ENCODE assay signal across 19 mouse cellular contexts in the genomic region with DNA sequence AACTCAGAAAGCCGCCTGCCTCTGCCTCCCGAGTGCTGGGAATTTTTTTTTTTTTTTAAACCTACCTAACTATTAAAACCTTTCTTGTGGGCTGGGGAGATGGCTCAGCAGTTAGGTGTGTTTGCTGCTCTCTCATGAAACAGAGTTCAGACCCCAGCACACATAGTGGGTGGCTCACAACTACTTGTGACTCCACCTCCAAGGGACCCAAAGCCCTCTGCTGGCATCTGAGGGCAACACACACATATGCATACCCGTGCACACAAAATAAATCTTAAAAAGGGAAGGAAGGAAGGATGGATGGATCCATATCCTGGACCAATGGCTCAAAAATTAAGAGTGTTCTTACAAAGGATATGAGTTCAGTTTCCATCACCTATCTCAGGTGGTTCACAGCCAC. TPM values are rescaled to one million over a fixed set of nuclear protein-coding genes. Genes with fewer than 3 reads are reported as not detected.
DNase-seq lines count a peak whose midpoint lies in the region; ATAC-seq and TF ChIP-seq lines count a peak whose summit lies in the region.
"Had no signal": no experiment of that assay in that cellular context is flagged by ENCODE, and none has a peak within 500 bp of the region (broad histone marks: within the 10 kb centered on the region; RNA-seq: fewer than 3 reads in every experiment).

No protein-coding gene starts in this region.

- peak; percentile 28 for TF ChIP-seq CTCF in intestine, postnatal 0 days (IDR thresholded peaks at IDR 0.05; ENCODE audit: low read depth)
- TF ChIP-seq CTCF in lung, postnatal 0 days (IDR thresholded peaks at IDR 0.05) = peak; percentile 7; the same call in 1 of the 2 replicates
- TF ChIP-seq CTCF in MEL (IDR thresholded peaks at IDR 0.05 in 2 of 3, conservative IDR thresholded peaks at IDR 0.05 in 1 of 3; ENCODE audit: control insufficient read depth in 1 of 3, insufficient read depth in 1 of 3, low read depth in 2 of 3, low read length in 3 of 3, poor library complexity in 1 of 3, severe bottlenecking in 1 of 3) = peak; percentile 19 to 37 (median 25); a peak in 4 of 6 replicates

- no peak for TF ChIP-seq EP300 in lung, postnatal 0 days (IDR thresholded peaks at IDR 0.05)
- TF ChIP-seq EP300 in MEL (IDR thresholded peaks at IDR 0.05; ENCODE audit: low read depth in 1 of 2, low read length in 2 of 2) = no peak

- H3K27me3 ChIP-seq in intestine, postnatal 0 days (replicated peaks; ENCODE audit: control insufficient read depth, insufficient read depth, low read length) = no peaks in the 10 kb centered on the region
- H3K27me3 ChIP-seq in intestine, embryonic 16.5 days (replicated peaks; ENCODE audit: control insufficient read depth, insufficient read depth, low read length) = no peaks in the 10 kb centered on the region
- H3K27me3 ChIP-seq in lung, postnatal 0 days (replicated peaks; ENCODE audit: insufficient read depth, low read length) = no peaks in the 10 kb centered on the region
- no peaks in the 10 kb centered on the region for H3K27me3 ChIP-seq in MEL (ENCODE audit: control insufficient read depth in 1 of 2, insufficient read depth in 2 of 2, low read length in 2 of 2)
- H3K27me3 ChIP-seq in splenic B cell, adult 2 months (ENCODE audit: control insufficient read depth, insufficient read depth, low read length, poor library complexity, severe bottlenecking) = no peaks in the 10 kb centered on the region
- H3K27me3 ChIP-seq: embryonic facial prominence, embryonic 15.5 days; kidney, embryonic 15.5 days had no signal

- no peak for DNase-seq in lung, postnatal 0 days (ENCODE audit: low spot score)
- no peak for DNase-seq in lung, postnatal 36 days
- DNase-seq in MEL (ENCODE audit: low read depth, low spot score) = peak; percentile 49
- peak; percentile 11 for DNase-seq in splenic B cell, adult 2 months (ENCODE audit: low read depth, low spot score)
- DNase-seq in cerebellum, adult 8-10 months = no peak
- DNase-seq in embryo, embryonic 9.5 days (ENCODE audit: extremely low spot score) = no peak
- DNase-seq: adrenal gland, postnatal 14 days; cerebellum, adult 11 months; cerebellum, postnatal 25 days; embryo, embryonic 11 days; midbrain, embryonic 14.5 days had no signal

- no peaks in the 10 kb centered on the region for H3K9me3 ChIP-seq in intestine, postnatal 0 days (ENCODE audit: control insufficient read depth)
- H3K9me3 ChIP-seq in intestine, embryonic 16.5 days (ENCODE audit: control insufficient read depth, low read length) = no peaks in the 10 kb centered on the region
- H3K9me3 ChIP-seq in lung, postnatal 0 days (ENCODE audit: low read length) = no peaks in the 10 kb centered on the region
- no peaks in the 10 kb centered on the region for H3K9me3 ChIP-seq in MEL (replicated peaks; ENCODE audit: insufficient read depth, low read length)
- H3K9me3 ChIP-seq: embryonic facial prominence, embryonic 15.5 days; heart, embryonic 10.5 days; kidney, embryonic 15.5 days had no signal

- peaks cover 6% of the 10 kb centered on the region; the same call in 1 of the 2 replicates for H3K36me3 ChIP-seq in intestine, postnatal 0 days (ENCODE audit: control insufficient read depth, insufficient read depth)
- H3K36me3 ChIP-seq in intestine, embryonic 16.5 days (ENCODE audit: control insufficient read depth, insufficient read depth, low read length) = no peaks in the 10 kb centered on the region
- H3K36me3 ChIP-seq in lung, postnatal 0 days (ENCODE audit: insufficient read depth, low read length) = peaks cover 5% of the 10 kb centered on the region; the same call in 1 of the 2 replicates
- peaks cover 0 to 8% of the 10 kb centered on the region in 2 experiments; a peak in 3 of 4 replicates for H3K36me3 ChIP-seq in MEL (ENCODE audit: control insufficient read depth in 1 of 2, insufficient read depth in 2 of 2, low read length in 2 of 2)
- H3K36me3 ChIP-seq in splenic B cell, adult 2 months (ENCODE audit: control insufficient read depth, insufficient read depth, low read length, poor library complexity, severe bottlenecking) = peaks cover 2% of the 10 kb centered on the region; the same call in 1 of the 2 replicates

- peaks cover 6% of the 10 kb centered on the region; the same call in 1 of the 2 replicates for H3K4me1 ChIP-seq in intestine, postnatal 0 days (replicated peaks; ENCODE audit: control insufficient read depth, insufficient read depth, low read length)
- H3K4me1 ChIP-seq in intestine, embryonic 16.5 days (ENCODE audit: control insufficient read depth, insufficient read depth, low read length) = peaks cover 14% of the 10 kb centered on the region
- peaks cover 4% of the 10 kb centered on the region; the same call in 1 of the 2 replicates for H3K4me1 ChIP-seq in lung, postnatal 0 days (ENCODE audit: insufficient read depth, low read depth, low read length)
- peaks cover 4% of the 10 kb centered on the region in 2 experiments; a peak in 3 of 4 replicates for H3K4me1 ChIP-seq in MEL (ENCODE audit: control insufficient read depth in 1 of 2, insufficient read depth in 2 of 2, low read length in 2 of 2)

- no peak overlapping the region for H3K27ac ChIP-seq in intestine, postnatal 0 days (ENCODE audit: low read depth, low read length)
- no peak overlapping the region for H3K27ac ChIP-seq in intestine, embryonic 16.5 days (ENCODE audit: low read length)
- H3K27ac ChIP-seq in lung, postnatal 0 days (ENCODE audit: low read length) = no peak overlapping the region
- no peak overlapping the region for H3K27ac ChIP-seq in MEL (ENCODE audit: control insufficient read depth, low read depth, low read length)
- H3K27ac ChIP-seq: embryonic facial prominence, embryonic 15.5 days; heart, embryonic 10.5 days; kidney, embryonic 15.5 days had no signal

- no peak for TF ChIP-seq RAD21 in MEL (IDR thresholded peaks at IDR 0.05; ENCODE audit: low read depth, low read length)

- 88% methylated on average over 3 of the region's 3 CpGs for WGBS in intestine, postnatal 0 days
- WGBS in intestine, embryonic 16.5 days = 90% methylated on average over 3 of the region's 3 CpGs
- WGBS in lung, postnatal 0 days = 87% methylated on average over 3 of the region's 3 CpGs

- H3K9ac ChIP-seq in intestine, postnatal 0 days (ENCODE audit: low read depth, low read length) = no peak overlapping the region
- no peak overlapping the region for H3K9ac ChIP-seq in intestine, embryonic 16.5 days (ENCODE audit: low read depth, low read length)
- no peak overlapping the region for H3K9ac ChIP-seq in lung, postnatal 0 days (replicated peaks; ENCODE audit: low read depth)
- no peak overlapping the region for H3K9ac ChIP-seq in MEL (ENCODE audit: control insufficient read depth, low read depth, low read length, poor library complexity, severe bottlenecking)
- H3K9ac ChIP-seq: embryonic facial prominence, embryonic 15.5 days; kidney, embryonic 15.5 days had no signal

- H3K79me2 ChIP-seq in MEL (ENCODE audit: control insufficient read depth, insufficient read depth, low read length, poor library complexity) = peaks cover 27% of the 10 kb centered on the region

- no peak overlapping the region for H3K4me2 ChIP-seq in intestine, postnatal 0 days (replicated peaks; ENCODE audit: low read depth)
- H3K4me2 ChIP-seq in intestine, embryonic 16.5 days (ENCODE audit: low read depth, low read length) = no peak overlapping the region
- H3K4me2 ChIP-seq in lung, postnatal 0 days (replicated peaks; ENCODE audit: low read depth, low read length) = no peak overlapping the region
- H3K4me2 ChIP-seq: embryonic facial prominence, embryonic 15.5 days; kidney, embryonic 15.5 days had no signal

- TF ChIP-seq POLR2A in MEL (IDR thresholded peaks at IDR 0.05; ENCODE audit: control insufficient read depth in 1 of 2, insufficient read depth in 1 of 2, low read depth in 1 of 2, low read length in 2 of 2, poor library complexity in 1 of 2) = no peak

- ATAC-seq in intestine, postnatal 0 days = no peak
- no peak for ATAC-seq in intestine, embryonic 16.5 days
- ATAC-seq in lung, postnatal 0 days = no peak
- ATAC-seq: forebrain, embryonic 16.5 days had no signal

- H3K4me3 ChIP-seq in intestine, postnatal 0 days (ENCODE audit: low read depth, low read length) = no peak overlapping the region
- H3K4me3 ChIP-seq in intestine, embryonic 16.5 days (ENCODE audit: low read length) = no peak overlapping the region
- no peak overlapping the region for H3K4me3 ChIP-seq in lung, postnatal 0 days (ENCODE audit: low read depth, low read length)
- H3K4me3 ChIP-seq in MEL (ENCODE audit: control insufficient read depth in 1 of 2, insufficient read depth in 1 of 2, low read depth in 2 of 2, low read length in 2 of 2) = no peak overlapping the region
- H3K4me3 ChIP-seq: embryonic facial prominence, embryonic 15.5 days; heart, embryonic 10.5 days; kidney, embryonic 15.5 days; myocyte had no signal

RNA-seq across cellular contexts. Expression of a gene that starts 3.1 kb away (rescaled TPM):
- 26.5 and 26.6 TPM in 2 replicates for polyA plus RNA-seq in intestine, postnatal 0 days (2015; fragmentation: Nextera tagmentation; extraction: Ambion mirVana)
- polyA plus RNA-seq in intestine, embryonic 16.5 days (2015; fragmentation: Nextera tagmentation; extraction: Ambion mirVana) = 20.8 and 22.1 TPM in 2 replicates
- 29.3 and 36.4 TPM in 2 replicates for polyA plus RNA-seq in lung, postnatal 0 days (2015; fragmentation: Nextera tagmentation; extraction: Ambion mirVana)
- total RNA-seq in MEL (2012; rRNA removed) = 23.0 and 27.8 TPM in 2 replicates
- polyA plus RNA-seq in MEL (2012; ENCODE audit: insufficient read depth in 1 of 2, insufficient read length in 2 of 2, low read depth in 1 of 2, low replicate concordance in 2 of 2, missing spikeins in 1 of 2) = 100 to 1,000 TPM in 1 of 2 experiments, 10 to 100 TPM in 1; 19.7 to 531 TPM

RNA-seq across cellular contexts. Expression of a gene that starts 3.2 kb away (rescaled TPM):
- polyA plus RNA-seq in intestine, postnatal 0 days (2015; fragmentation: Nextera tagmentation; extraction: Ambion mirVana) = 13.4 and 14.0 TPM in 2 replicates
- 17.7 and 18.6 TPM in 2 replicates for polyA plus RNA-seq in intestine, embryonic 16.5 days (2015; fragmentation: Nextera tagmentation; extraction: Ambion mirVana)
- polyA plus RNA-seq in lung, postnatal 0 days (2015; fragmentation: Nextera tagmentation; extraction: Ambion mirVana) = 9.3 and 9.7 TPM in 2 replicates
- 29.8 and 32.9 TPM in 2 replicates for total RNA-seq in MEL (2012; rRNA removed)
- polyA plus RNA-seq in MEL (2012; ENCODE audit: insufficient read depth in 1 of 2, insufficient read length in 2 of 2, low read depth in 1 of 2, low replicate concordance in 2 of 2, missing spikeins in 1 of 2) = 10 to 100 TPM in 1 of 2 experiments, not detected in 1; 14.1 TPM

RNA-seq across cellular contexts. Expression of a gene that starts 24.3 kb away (rescaled TPM):
- polyA plus RNA-seq in intestine, postnatal 0 days (2015; fragmentation: Nextera tagmentation; extraction: Ambion mirVana) = 7.0 and 9.3 TPM in 2 replicates
- polyA plus RNA-seq in intestine, embryonic 16.5 days (2015; fragmentation: Nextera tagmentation; extraction: Ambion mirVana) = 3.4 and 4.6 TPM in 2 replicates
- 3.5 and 5.4 TPM in 2 replicates for polyA plus RNA-seq in lung, postnatal 0 days (2015; fragmentation: Nextera tagmentation; extraction: Ambion mirVana)
- total RNA-seq in MEL (2012; rRNA removed) = 0.23 and 0.35 TPM in 2 replicates
- polyA plus RNA-seq in MEL (2012; ENCODE audit: insufficient read depth in 1 of 2, insufficient read length in 2 of 2, low read depth in 1 of 2, low replicate concordance in 2 of 2, missing spikeins in 1 of 2) = under 1 TPM in 1 of 2 experiments, not detected in 1; 0.99 TPM

RNA-seq across cellular contexts. Expression of a gene that starts 28.8 kb away (rescaled TPM):
- 0.10 and 0.14 TPM in 2 replicates for polyA plus RNA-seq in intestine, postnatal 0 days (2015; fragmentation: Nextera tagmentation; extraction: Ambion mirVana)
- 0.50 and 1.1 TPM in 2 replicates for polyA plus RNA-seq in intestine, embryonic 16.5 days (2015; fragmentation: Nextera tagmentation; extraction: Ambion mirVana)
- polyA plus RNA-seq in lung, postnatal 0 days (2015; fragmentation: Nextera tagmentation; extraction: Ambion mirVana) = 0.07 and 0.12 TPM in 2 replicates
- 0.81 and 1.5 TPM in 2 replicates for total RNA-seq in MEL (2012; rRNA removed)
- polyA plus RNA-seq in MEL (2012; ENCODE audit: insufficient read depth in 1 of 2, insufficient read length in 2 of 2, low read depth in 1 of 2, low replicate concordance in 2 of 2, missing spikeins in 1 of 2) = 1 to 10 TPM in 1 of 2 experiments, not detected in 1; 1.7 TPM
- total RNA-seq: neutrophil, adult 5-6 weeks had no signal

Comparison
In these comparisons a context has a peak if more than half of its experiments do, and no peak if none do; other contexts are left out.
1. DNase-seq: peak in MEL (single experiment) and splenic B cell, adult 2 months (single experiment); none in lung, postnatal 0 days (single experiment), lung, postnatal 36 days (single experiment), cerebellum, adult 8-10 months (single experiment) and embryo, embryonic 9.5 days (single experiment).
2. Peak in every context shown above with its lines, with median percentiles within 50 percentile points of each other: CTCF ChIP-seq.